Mouse (Mus musculus) cerebellum, adult 9-10 months (tissue): ENCODE data around the gene Olfml2a.

Experiments used
- DNase-seq: peaks from one replicate; pipeline ENCODE4 v3.0.0; 2022

Olfml2a gene

DNA sequence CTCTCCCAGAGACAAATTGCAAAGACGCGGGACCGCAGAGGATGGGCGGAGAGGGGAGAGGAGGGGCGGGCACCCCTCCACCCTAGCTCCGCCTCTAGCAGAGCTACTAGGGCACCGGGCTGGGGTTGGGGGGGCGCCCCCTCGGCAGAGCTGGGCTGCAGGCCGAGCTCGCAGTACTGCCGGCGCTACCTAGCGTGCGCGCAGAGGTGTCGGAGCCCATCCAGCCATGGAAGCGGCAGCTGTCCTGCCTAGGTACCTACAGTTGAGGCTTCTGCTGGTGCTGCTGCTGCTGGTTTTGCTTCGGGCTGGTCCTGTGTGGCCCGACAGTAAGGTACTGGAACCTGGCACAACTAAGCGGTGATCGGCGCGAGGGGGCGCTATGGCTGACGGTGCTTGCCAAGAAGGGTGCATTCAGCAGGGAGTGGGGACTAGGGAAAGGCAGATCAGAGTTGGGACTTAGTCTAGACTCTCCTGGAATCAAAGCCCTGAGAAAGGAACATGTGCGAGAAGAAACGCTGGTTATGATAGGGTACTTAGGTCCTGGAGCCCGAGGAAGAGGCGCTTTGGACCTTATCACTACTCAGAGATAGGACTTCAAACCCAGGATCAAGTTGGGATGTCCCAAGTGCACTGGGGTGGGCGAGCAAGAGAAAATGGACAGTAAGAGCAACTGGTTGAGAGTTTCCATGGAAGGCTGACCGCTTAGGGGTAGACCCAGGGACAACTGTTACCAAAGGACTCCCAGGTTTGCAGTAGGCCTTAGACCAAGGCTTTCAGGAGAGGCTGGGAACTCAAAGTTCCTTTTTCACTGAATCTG, at the start of gene Olfml2a:
Gene Olfml2a, plus strand, starts transcription at position 128 of the 817 bp plus-strand sequence.
- DNase-seq, result peak; percentile 53

DNA sequence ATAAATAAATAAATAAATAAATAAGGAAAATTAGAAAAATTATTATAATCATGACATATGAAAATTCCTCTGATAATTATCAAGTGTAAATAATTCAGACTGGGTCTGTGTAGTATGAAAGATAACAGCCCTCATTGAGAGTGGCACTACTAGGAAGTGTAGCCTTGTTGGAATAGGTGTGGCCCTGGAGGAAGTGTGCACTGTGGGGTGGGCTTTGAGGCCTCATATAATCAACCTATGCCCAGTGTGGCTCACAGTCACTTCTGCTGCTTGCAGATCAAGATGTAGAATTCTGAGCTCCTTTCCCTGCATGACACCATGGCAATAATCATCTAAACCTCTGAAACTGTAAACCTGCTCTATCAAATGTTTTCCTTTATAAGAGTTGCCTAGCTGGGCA, 28.9 kb upstream of the Olfml2a start:
- DNase-seq, result no peak

DNA sequence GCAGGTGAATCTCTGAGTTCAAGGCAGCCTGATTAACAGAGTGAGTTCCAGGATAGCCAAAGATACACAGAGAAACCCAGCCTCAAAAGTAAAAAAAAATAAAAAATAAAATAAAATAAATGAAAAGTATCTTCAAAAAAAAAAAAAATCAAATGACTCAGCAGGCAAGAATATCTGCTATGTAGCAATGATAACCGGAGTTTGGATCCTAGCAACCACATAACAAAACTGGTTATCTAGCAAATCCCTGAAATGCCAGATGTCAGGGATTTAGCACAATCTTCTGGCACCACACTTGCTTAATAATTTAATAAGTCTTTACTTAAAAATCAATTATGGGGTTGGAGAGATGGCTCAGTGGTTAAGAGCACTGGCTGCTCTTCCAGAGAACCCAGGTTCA, 27.5 kb upstream of the Olfml2a start:
- DNase-seq, result no peak

DNA sequence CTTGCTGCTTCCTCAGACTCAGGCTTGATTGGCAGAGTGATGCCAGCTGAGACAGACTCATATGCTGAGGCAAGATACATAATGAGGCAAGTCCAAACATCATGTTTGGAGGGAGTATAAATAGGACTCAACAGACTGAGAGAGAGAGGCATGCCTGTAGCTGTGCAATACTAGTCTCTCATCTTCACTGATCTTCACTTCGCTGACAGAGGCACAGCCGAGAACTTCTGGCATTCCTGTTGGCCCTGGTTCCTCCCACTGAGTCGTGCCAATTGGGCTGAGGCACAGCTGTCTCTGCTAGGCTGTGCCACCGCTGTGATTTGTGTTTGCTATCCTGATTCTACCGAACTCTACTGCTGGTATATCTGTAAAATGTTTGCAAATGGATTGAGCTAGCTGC, 25.7 kb upstream of the Olfml2a start:
- DNase-seq, result no peak

DNA sequence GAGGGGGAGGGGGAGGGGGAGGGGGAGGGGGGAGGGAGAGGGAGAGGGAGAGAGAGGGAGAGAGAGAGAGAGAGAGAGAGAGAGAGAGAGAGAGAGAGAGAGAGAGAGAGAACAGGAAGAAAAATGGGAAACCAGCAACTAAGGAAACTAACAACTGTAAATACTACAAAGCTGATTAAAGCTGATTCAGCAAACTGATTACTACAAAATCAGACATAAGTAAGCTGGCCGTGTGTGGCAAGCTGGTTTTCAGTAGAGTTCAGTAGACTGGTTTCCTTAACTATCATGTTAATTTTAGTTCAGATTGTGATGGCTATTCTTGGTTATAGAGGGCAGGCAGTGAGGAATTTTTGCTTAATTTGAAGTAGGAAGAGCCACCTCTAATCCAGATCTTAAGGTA, 23.2 kb upstream of the Olfml2a start:
- no peak for DNase-seq

DNA sequence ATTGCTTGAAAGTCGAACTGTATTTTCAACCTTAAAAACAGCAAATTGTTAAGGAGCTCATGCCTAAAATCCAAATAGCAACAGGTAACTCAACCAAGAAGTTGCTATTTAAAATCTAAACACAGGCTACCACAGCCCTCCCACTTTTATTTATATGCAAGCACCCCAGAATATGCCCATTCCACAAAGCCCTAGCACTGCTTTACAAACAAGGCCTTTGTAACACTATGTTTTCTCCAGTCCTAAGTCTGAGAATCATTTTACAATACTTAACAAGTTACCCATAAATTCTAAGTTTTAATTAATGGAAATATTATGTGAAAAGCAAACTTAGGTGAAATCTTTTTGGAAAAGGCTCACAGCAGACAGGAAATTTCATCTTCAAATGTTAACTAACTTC, 17.3 kb upstream of the Olfml2a start:
- DNase-seq, result no peak

DNA sequence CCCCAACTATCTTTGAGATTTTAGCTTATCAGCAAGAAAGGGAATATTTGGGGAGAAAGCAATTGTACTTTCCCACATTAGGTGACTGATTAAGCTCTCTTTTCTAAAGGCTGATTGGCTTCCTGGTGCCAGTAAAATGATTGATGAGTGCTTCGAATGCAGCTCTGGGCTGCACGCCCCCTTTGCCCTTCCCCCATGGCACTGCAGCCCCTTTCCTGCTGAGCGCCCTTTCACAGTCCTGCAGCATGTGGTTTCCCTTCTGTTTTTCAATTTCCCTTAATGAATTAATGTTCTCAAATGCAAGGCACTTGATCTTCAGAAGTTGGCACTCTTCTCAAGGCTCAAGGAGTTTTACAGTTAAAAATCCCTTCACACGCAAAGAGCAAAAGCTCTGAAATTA, 16.8 kb upstream of the Olfml2a start:
- DNase-seq, result no peak

DNA sequence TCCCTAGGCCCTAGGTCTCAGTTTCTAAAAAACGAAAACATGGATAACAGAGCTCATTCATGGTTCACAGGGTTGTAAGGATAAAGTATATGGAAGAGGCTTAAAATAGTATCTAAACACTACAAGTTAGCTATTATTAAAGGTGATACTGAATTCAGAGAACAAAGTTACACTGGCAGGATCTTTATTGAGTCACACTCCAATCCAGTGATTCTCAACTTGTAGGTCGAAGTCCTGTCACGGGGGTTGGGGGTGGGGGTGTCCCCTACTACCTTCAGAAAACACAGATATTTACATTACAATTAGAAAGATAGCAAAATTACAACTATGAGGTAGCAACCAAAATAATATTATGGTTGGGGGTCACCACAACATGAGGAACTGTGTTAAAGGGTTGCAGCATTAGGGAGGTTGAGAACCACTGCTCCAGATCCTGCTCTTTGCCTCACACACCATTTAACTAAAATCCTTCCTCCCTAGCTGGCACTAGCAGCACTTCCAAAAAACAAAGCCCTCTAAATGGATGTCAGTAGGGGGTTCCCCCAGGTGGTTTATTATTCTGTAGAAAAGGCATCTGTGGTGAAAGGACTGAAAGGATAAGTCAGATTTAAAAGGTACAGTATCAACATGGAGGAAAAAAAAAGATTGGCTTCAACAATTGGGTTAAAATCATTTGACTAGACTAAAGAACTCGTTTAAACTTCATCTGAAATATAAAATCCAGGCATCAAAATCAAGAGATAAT, 14.7 kb upstream of the Olfml2a start:
- no peak for DNase-seq

DNA sequence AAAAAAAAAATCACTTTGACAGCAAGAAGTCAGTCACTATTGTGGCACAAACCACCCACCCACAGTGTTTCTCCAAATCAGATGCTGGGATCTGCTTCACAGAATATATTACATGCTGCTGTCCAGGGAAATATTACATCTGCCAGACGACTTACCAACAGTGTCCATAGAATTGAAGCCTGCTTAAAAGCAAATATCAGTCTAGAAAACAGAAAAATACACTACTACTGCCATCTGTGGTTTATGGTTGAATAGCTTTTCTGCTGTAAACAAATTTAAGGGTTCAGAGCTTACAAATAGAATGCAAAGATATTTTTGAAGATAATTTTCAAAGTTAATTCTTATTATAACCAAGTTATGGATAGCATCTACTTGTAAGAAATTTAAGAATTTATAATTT, 10.4 kb upstream of the Olfml2a start:
- DNase-seq, result no peak

DNA sequence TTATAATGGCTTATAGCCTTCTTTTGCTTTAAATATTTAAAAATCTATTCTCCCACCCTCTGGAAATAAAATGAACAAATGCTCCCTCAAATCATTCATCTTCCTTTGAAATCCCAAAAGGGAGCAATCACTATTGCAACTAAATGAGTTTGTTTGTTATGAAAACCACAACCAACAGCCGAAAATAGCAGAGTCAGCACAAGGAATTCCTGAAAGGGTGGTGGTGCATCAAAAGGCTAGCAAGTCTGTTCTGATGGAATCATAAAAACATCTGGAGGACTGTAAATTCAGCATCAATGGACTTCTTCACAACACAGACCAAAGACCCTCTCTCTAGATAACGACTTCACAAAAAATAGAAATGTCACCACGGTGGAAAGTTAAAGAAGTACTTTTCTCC, 8.3 kb upstream of the Olfml2a start:
- no peak for DNase-seq

DNA sequence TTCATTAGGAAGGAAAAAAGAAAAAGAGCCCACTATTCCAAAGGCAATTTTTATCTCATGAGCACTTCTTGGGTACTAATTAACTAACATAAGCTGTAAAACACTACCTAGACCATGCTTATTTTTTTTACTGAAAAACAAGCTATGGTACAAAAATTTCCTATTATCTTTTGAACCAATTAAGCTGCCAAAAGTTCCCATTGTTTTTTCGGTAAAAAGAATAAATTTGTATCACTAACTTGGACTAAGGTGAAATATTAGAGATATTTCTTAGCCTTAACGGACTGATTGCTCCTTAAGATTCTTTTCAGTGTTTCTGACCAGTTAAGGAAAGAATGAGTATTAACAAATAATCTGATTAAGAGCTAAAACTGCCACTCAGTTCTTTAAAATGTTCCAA, 7.9 kb upstream of the Olfml2a start:
- no peak for DNase-seq

DNA sequence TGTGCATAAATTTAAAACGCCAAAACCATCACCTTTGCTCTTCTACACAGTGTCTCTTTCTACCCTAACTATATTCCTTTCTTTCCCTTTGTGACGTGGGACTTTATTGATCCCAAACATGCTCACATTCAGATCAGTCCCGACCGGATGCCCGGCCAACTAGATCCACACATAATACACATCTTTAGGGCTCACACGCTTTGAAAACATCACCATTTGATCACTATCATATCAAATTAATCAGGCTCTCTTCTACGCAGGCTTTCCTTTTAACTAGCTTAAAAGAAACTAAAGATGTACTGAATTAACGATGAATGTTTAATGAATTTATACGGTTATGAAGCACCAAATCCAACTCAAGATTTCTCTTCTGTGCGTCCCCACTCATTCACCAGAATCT, 7.2 kb upstream of the Olfml2a start:
- DNase-seq, result peak; percentile 23

DNA sequence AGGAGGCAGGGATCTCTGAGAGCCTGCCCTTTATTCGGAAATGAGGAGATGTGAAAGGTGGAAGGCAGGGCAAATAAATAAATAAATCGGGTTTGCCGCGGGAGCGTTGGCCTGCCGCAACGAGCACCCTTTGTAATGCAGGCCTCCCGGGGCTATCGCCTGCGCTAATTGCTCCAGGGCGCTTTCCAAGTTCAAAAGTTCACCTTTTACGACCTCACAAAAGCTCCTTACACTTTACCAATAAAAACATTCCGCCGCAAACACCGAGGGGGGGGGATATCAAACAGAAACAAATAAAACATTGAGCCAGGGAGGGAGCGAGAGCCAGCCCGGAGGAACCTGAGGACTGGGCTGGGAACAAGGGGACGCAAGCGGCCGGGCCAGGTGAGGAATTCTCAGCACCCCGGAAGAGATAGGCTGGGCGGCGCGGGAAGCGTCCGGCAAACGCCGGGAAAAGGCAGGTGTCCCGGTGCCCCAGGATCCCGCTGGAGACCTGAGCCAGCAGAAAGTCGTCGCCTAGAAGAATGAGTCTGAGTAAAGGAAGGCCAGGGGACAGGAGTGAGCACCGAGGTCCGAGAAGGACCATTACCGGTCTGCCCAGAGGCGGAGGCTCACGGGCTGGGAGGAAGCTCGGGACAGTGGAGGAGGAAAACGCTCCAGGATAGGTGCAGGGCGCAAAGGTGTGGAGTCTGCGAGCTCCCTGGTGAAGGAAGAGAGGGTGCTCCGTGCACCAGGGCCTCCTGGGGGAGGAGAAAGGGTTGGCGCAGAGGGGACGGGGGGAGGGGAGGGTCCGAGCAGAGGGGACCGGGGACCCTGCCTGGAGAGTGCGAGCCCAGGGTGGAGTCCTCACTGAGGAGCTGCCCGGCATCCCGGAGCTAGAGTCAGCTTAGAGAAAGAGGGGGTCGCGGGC, 6.4 kb upstream of the Olfml2a start:
- peak; percentile 57 for DNase-seq

DNA sequence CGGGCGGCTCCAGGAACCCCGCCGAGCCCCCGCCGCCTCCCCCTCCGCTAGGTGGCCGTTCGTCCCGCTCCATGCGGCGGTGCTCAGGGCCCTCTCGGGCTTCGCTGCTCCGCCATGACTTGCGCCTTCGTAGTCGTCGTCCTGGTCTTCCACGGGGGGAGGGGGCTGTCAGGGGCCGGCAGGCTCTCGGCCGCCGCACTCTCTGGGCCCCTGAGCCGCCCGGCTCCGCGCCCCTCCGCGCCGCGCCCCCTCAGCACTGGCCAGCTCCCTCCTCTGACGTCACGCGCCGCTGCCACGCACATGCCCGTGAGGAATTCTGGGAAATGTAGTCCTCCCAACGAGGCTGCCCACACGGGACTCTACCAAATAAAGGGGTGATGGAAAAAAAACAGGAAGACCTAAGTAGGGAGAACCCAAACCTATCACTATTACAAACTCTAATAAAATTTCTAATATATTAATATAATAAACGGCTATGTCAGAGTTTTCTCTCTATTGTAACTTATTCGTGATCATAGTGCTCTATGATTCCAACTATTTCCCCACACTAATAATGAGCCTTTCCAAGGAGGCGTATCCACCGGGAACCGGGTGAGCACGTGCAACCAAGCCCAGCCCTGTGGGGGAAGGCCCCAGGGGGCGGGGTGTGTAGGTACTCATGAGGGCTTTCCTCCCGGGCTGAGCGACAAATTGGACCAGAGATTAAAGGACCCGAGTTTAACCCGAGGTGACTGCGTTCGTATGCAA, 5.5 kb upstream of the Olfml2a start:
- DNase-seq, result peak; percentile 97

DNA sequence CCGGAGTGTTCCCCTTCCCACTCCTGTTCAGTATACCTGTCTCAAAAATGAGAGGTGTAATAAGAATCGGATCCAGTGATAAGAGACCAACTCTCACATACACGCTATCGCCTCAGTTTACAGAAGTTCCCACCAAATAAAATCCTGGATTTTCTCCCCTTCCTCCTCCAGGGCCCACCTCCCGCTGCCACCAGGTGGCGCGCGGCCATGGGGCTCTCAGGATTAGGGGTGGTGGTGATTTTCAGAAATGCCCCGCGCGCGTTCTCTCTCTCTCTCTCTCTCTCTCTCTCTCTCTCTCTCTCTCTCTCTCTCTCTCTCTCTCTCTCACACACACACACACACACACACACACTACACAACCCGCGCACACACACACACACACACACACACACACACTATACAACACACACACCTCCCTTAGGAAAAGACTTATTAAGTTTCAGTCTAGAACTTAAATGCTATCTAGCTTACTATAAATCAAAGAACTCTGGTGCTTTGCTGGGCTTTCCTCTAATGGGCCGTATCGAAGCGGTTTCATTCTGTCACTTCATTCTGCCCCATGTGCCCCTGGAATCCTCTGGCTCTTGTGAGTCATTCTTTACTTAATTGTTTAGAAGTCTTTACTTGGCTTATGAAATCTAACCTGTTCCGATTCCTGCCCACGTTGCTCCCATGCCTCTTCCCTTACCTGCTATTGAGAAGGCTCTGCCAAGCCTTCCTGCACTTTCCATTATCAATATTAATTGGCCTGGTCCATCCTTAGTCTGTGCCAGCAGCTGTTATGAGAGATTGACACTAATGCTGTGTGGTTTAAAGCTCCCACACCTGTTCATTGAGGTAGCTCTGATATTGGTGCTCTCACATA, 4.4 kb upstream of the Olfml2a start, which contains the start of gene Nr6a1:
Gene Nr6a1, minus strand, starts transcription at position 574 of the 865 bp plus-strand sequence.
- peak; percentile 73 for DNase-seq

DNA sequence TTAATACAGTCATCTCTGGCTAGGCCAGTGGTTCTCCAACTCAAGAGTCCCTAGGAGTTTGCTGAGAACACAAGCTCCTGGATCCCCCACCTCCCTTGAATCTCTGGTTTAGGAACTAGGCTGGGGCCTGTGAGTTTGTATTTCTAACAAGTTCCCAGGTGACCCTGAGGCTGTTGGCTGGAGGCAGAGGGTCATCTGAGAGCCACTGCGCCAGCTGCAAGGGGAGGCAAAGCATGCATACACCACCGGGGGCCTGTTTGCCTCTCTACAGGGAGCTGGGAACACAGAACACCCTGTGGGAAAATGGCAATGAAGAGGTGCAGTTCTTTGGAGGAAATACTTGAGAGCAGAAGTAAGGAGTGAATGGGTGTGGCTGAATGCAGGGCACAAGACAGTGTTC, 1.5 kb upstream of the Olfml2a start:
- no peak for DNase-seq

DNA sequence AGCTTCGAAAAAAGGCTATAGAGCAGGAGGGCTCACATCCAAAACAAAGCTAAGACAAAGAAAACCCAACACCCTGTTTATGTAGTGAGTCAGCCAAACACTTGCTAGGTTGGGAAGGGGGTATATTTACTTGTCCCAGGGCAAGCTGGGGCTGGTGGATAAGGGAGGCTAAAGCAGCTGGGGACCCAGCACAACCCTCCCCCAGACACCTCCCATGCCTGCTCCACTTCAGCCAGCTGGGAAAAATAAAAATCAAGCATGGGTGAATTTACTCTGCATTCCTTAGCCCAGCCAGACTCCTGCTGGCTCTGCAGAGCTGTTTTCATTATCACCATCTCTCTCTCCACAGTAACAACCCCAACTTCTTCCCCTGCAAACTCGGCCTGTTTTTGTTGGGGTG, 2.2 kb downstream of the Olfml2a start:
- no peak for DNase-seq

DNA sequence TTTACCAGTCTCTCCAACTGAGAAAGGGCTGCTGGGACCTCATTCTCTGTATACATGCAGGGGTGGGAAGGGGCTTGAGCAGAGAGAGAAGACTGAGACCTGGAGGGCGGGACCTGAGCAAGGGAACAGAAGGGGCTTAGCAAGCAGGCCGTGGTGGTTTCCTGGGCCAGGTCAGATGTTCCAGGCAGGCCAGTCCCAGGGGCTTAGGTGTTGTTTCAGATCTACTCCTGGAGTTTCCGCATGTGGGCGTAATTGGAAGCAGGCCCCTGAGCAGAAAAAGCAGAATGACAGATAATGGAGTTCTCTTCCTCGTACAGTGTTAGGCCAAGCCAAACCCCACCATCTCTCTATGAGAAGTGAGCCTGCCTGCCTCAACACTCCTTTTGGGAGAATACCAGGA, 3.2 kb downstream of the Olfml2a start:
- DNase-seq, result no peak

DNA sequence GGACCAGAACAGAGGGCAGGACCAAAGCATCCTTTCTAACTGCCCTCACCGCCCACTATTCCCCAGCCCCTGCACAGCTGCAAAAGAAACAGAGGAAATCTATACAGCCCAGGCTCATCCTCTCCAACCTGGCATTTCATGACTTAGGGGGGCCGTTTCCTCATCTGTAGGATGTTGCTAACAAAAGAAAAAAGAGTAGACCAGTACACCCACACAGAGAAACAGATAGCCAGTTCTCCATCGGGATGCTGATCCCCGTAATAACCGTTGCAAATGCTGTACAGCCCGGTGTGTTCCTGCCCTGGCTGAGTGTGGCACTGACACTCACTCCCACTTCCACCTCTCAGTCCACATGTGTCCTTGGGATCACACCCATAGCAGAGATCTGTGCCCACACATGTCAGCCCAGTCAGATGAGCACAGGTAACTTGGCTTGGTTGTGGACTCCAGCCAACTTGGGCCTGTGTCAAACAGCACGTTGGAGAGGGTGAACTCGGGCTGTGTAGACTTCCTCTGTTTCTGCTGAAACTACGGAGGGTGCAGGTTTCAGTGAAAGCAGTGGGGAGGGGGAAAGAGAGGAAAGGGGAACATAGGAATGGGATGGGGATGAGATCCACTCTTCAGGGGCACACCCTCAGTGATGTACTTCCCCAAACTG, 5.1 kb downstream of the Olfml2a start:
- no peak for DNase-seq

DNA sequence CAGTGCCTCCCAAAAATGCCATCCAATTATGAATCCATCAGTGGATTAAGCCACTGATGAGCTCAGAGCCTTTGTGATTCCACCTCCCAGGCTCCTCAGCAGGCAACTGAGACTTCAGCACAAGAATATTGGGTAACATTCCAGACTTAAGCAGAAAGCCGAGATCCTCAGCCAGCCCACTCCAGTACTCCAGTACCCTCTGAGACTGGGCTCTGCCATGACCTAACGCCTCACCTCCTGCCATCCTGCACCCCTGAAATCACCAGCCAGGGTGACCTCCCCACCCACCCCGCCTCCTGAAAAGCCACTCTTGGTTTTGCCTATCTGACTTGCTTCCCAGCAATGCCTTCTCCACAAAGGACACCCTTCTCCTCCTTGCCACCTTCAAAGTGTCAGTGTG, 5.6 kb downstream of the Olfml2a start:
- no peak for DNase-seq

DNA sequence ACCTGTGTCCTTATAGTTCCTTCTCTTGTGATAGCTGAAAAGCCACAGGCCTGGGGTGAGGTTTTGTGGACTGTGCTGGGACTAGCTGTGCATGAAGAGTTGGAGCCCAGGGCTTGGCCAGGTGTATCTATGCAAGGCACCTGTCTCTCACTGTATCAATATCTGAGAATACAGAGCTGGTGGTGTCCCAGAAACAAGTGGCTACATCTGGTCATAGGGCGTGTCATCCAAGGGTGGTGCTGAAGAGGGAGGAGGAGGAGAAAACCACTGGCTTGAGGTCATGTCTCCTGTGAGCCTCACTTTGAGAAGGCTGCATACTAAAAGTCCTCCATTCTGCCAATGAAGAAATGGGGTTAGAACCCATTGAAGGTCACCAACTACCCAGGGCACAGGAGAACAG, 6.2 kb downstream of the Olfml2a start:
- no peak for DNase-seq
